Mouse (Mus musculus) intestine, embryonic 14.5 days (tissue): ENCODE data around the gene Ssc4d. TPM values are rescaled to one million over a fixed set of nuclear protein-coding genes. Genes with fewer than 3 reads are reported as not detected.

ENCODE experiments used
- ATAC-seq: fragments of 200-750 bp; cut with Nextera tagmentation; replicated peaks from 2 replicates; pipeline ENCODE4 v1.8.0; 2017; ENCODE audit warnings: low read depth, moderate number of reproducible peaks, moderate TSS enrichment, moderate library complexity; ENCODE audit not compliant: low FRiP score, low TSS enrichment
- DNase-seq: peaks from one replicate; pipeline ENCODE4 v3.0.0-alpha.2; 2018; ENCODE audit warnings: low spot score
- H3K27ac ChIP-seq: fragments of 300-500 bp; sonication (generic); 2 replicates; pipeline ENCODE4 v1.5.1; 2014; ENCODE audit warnings: low read depth, mild to moderate bottlenecking, control low read depth
- H3K27me3 ChIP-seq: fragments of 300-500 bp; sonication (generic); replicated peaks from 2 replicates; pipeline ENCODE4 v1.6.1; 2014; ENCODE audit warnings: low read length, control low read depth; ENCODE audit not compliant: control insufficient read depth, insufficient read depth
- H3K36me3 ChIP-seq: fragments of 300-500 bp; sonication (generic); 2 replicates; pipeline ENCODE4 v1.6.1; 2014; ENCODE audit warnings: low read length, control low read depth; ENCODE audit not compliant: control insufficient read depth, insufficient read depth
- H3K4me1 ChIP-seq: fragments of 300-500 bp; sonication (generic); replicated peaks from 2 replicates; pipeline ENCODE4 v1.6.1; 2014; ENCODE audit warnings: low read length, control low read depth, mixed read lengths; ENCODE audit not compliant: control insufficient read depth, insufficient read depth
- H3K4me2 ChIP-seq: fragments of 300-500 bp; sonication (generic); 2 replicates; pipeline ENCODE4 v1.6.1; 2014; ENCODE audit warnings: low read length
- H3K4me3 ChIP-seq: fragments of 300-500 bp; sonication (generic); 2 replicates; pipeline ENCODE4 v1.5.1; 2014; ENCODE audit warnings: low read depth, low read length, control low read depth, mixed read lengths
- H3K9ac ChIP-seq: fragments of 300-500 bp; sonication (generic); 2 replicates; pipeline ENCODE4 v1.6.1; 2014; ENCODE audit warnings: mild to moderate bottlenecking, low read length
- H3K9me3 ChIP-seq: fragments of 300-500 bp; sonication (generic); 2 replicates; pipeline ENCODE4 v1.6.1; 2016; ENCODE audit warnings: low read length, control low read depth; ENCODE audit not compliant: control insufficient read depth
- WGBS: fragments of 180-500 bp; shearing (Covaris S2); extraction: QIAGEN DNeasy Blood & Tissue Kit; methylation state at CpG from one replicate; pipeline ENCODE4 v1.1.7; 2014; 5-methylcytosine and 5-hydroxymethylcytosine counted together
- polyA plus RNA-seq: library from polyadenylated mRNA; unstranded; fragments of >200 nt; fragmentation: Nextera tagmentation; extraction: Ambion mirVana; gene quantifications from 2 replicates; pipeline ENCODE4 v1.2.1, GENCODE M21; 2014

Ssc4d gene
- polyA plus RNA-seq, 1 experiment from 2014 or later: 2.9 TPM

GRCm38 (mm10) chr5:135929685-135930424, 44.5 kb downstream of the Ssc4d start:
- Histone ChIP-seq H3K9me3 (no peaks in the 10 kb centered on the region), H3K27me3 (no peaks in the 10 kb centered on the region), H3K4me1 (peaks cover 7% of the 10 kb centered on the region; the same call in 1 of the 2 replicates), H3K4me3 (no peak overlapping the region), H3K4me2 (no peak overlapping the region), H3K9ac (no peak overlapping the region), H3K36me3 (peaks cover 65% of the 10 kb centered on the region), H3K27ac (no peak overlapping the region)
- DNase-seq: no peak
- 80% methylated on average over 6 of the region's 6 CpGs for WGBS
- ATAC-seq: no peak

GRCm38 (mm10) chr5:135923901-135924300, 50.4 kb downstream of the Ssc4d start:
- Histone ChIP-seq H3K27me3 (no peaks in the 10 kb centered on the region), H3K9me3 (no peaks in the 10 kb centered on the region), H3K4me3 (no peak overlapping the region), H3K4me1 (no peaks in the 10 kb centered on the region), H3K36me3 (peaks cover 73% of the 10 kb centered on the region), H3K27ac (no peak overlapping the region), H3K9ac (no peak overlapping the region), H3K4me2 (no peak overlapping the region)
- ATAC-seq (no peak), DNase-seq (no peak)
- 93% methylated on average over 7 of the region's 7 CpGs for WGBS

GRCm38 (mm10) chr5:135919902-135920301, 54.4 kb downstream of the Ssc4d start:
- H3K27me3 ChIP-seq: no peaks in the 10 kb centered on the region
- H3K4me1 ChIP-seq: no peaks in the 10 kb centered on the region; the same call in 1 of the 2 replicates
- peaks cover 77% of the 10 kb centered on the region for H3K36me3 ChIP-seq
- no peak overlapping the region for H3K4me2 ChIP-seq
- no peaks in the 10 kb centered on the region for H3K9me3 ChIP-seq
- 94% methylated on average over 3 of the region's 3 CpGs for WGBS
- no peak overlapping the region for H3K9ac ChIP-seq
- no peak for ATAC-seq
- no peak overlapping the region for H3K27ac ChIP-seq
- no peak overlapping the region for H3K4me3 ChIP-seq
- no peak for DNase-seq

- 96% methylated on average over 5 of the region's 5 CpGs for WGBS
- H3K36me3 ChIP-seq: peaks cover 82% of the 10 kb centered on the region
Measured at GRCm38 (mm10) chr5:135918593-135918992, 55.7 kb downstream of the Ssc4d start.

GRCm38 (mm10) chr5:135918059-135918437, 56.3 kb downstream of the Ssc4d start:
- ATAC-seq (no peak), DNase-seq (no peak)
- no peaks in the 10 kb centered on the region for H3K9me3 ChIP-seq
- no peak overlapping the region for H3K9ac ChIP-seq
- H3K27me3 ChIP-seq: no peaks in the 10 kb centered on the region
- no peak overlapping the region for H3K4me3 ChIP-seq
- no peak overlapping the region for H3K27ac ChIP-seq
- no peak overlapping the region for H3K4me2 ChIP-seq
- H3K4me1 ChIP-seq: no peaks in the 10 kb centered on the region; the same call in 1 of the 2 replicates
- 93% methylated on average over 5 of the region's 5 CpGs for WGBS
- peaks cover 76% of the 10 kb centered on the region for H3K36me3 ChIP-seq

More at GRCm38 (mm10) chr5:135918593-135918992, 55.7 kb downstream of the Ssc4d start:
- H3K4me1 ChIP-seq: no peaks in the 10 kb centered on the region; the same call in 1 of the 2 replicates
- no peak overlapping the region for H3K27ac ChIP-seq
- H3K4me3 ChIP-seq: no peak overlapping the region
- H3K27me3 ChIP-seq: no peaks in the 10 kb centered on the region
- H3K4me2 ChIP-seq: no peak overlapping the region
- no peak overlapping the region for H3K9ac ChIP-seq
- DNase-seq: no peak
- no peaks in the 10 kb centered on the region for H3K9me3 ChIP-seq
- no peak for ATAC-seq

GRCm38 (mm10) chr5:135917327-135918058, 56.8 kb downstream of the Ssc4d start:
- Histone ChIP-seq H3K36me3 (peaks cover 71% of the 10 kb centered on the region), H3K27ac (no peak overlapping the region), H3K27me3 (no peaks in the 10 kb centered on the region), H3K9ac (no peak overlapping the region), H3K4me1 (no peaks in the 10 kb centered on the region; the same call in 1 of the 2 replicates), H3K4me2 (no peak overlapping the region), H3K4me3 (no peak overlapping the region), H3K9me3 (no peaks in the 10 kb centered on the region)
- 93% methylated on average over 8 of the region's 8 CpGs for WGBS
- ATAC-seq: no peak
- DNase-seq: no peak

- Histone ChIP-seq H3K4me1 (no peaks in the 10 kb centered on the region; the same call in 1 of the 2 replicates), H3K27me3 (no peaks in the 10 kb centered on the region), H3K27ac (no peak overlapping the region), H3K36me3 (peaks cover 68% of the 10 kb centered on the region), H3K9ac (no peak overlapping the region), H3K4me2 (no peak overlapping the region), H3K9me3 (no peaks in the 10 kb centered on the region), H3K4me3 (no peak overlapping the region)
- 87% methylated on average over 3 of the region's 3 CpGs for WGBS
- ATAC-seq: no peak
- DNase-seq: no peak
Measured at GRCm38 (mm10) chr5:135916601-135917000, 57.7 kb downstream of the Ssc4d start.

GRCm38 (mm10) chr5:135916051-135916565, 58.2 kb downstream of the Ssc4d start:
- H3K27ac ChIP-seq: no peak overlapping the region
- ATAC-seq (no peak), DNase-seq (no peak)
- H3K4me3 ChIP-seq: no peak overlapping the region
- no peak overlapping the region for H3K9ac ChIP-seq
- WGBS: 51% methylated on average over 6 of the region's 6 CpGs
- no peak overlapping the region for H3K4me2 ChIP-seq
- no peaks in the 10 kb centered on the region for H3K9me3 ChIP-seq
- peaks cover 68% of the 10 kb centered on the region for H3K36me3 ChIP-seq
- no peaks in the 10 kb centered on the region for H3K27me3 ChIP-seq
- H3K4me1 ChIP-seq: no peaks in the 10 kb centered on the region; the same call in 1 of the 2 replicates
